Mouse (Mus musculus) liver, adult 2 months (tissue): Measurements from ENCODE around the gene Prkag1.

Source experiments
- CTCF ChIP-seq: fragments of 200-500 bp; IDR thresholded peaks from 2 replicates; pipeline ENCODE4 v1.5.1; 2011; ENCODE audit warnings: low read depth, low read length, control low read depth
- POLR2A ChIP-seq: fragments of 200-500 bp; IDR thresholded peaks from 2 replicates; pipeline ENCODE4 v1.6.1; 2011; ENCODE audit warnings: low read length, control low read depth; ENCODE audit not compliant: insufficient read depth; ENCODE audit errors: extremely low read depth

DNA sequence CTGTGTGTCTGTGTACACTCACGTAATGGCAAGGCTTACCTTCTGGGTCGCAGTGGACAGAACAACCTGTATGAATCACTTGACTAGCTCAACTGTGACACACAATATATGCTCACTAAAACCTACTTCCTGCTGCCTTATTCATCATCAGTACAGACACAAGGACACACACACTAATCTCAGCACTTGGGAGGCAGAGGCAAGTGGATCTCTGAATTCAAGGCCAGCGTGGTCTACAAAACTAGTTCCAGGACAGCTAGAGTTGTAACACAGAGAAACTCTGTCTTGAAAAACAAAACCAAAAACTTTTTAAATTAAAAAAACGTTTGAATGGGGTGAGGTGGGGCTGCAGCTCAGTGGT, 6.4 kb upstream of the Prkag1 start:
- TF ChIP-seq CTCF (no peak), POLR2A (no peak)
